Mouse (Mus musculus) E14TG2a.4 (cell line): ENCODE measurements at regions not wholly inside any gene's neighbourhood (a gene's known extent, or its start where the extent isn't known, plus 50 kb on each side); places are given as distances from the start of the nearest gene placed in this dataset.

Experiments used
- CTCF ChIP-seq: conservative IDR thresholded peaks from 2 replicates; pipeline ENCODE4 v1.5.1; 2014; ENCODE audit warnings: low read length
- POU5F1 ChIP-seq: IDR thresholded peaks from 2 replicates; pipeline ENCODE4 v1.6.1; 2014; ENCODE audit warnings: low read length, borderline replicate concordance

- TF ChIP-seq CTCF (no peak), POU5F1 (no peak)
These were observed 180.4 kb downstream of the Abhd5 start for GRCm38 (mm10) chr9:122531806-122532205.
